Mouse (Mus musculus) cerebellum, postnatal 4 days (tissue): Measurements from ENCODE around the gene Man1c1.

Source experiments
- DNase-seq, 2 experiments: peaks; one replicate each; pipeline ENCODE4 v3.0.0; 2022; ENCODE audit warnings: low spot score in 2 of 2, mixed read lengths in 1 of 2

The Man1c1 gene

GRCm38 (mm10) chr4:134724974-134725373, 20.9 kb upstream of the Man1c1 start:
- DNase-seq: no peak

GRCm38 (mm10) chr4:134723251-134723650, 19.2 kb upstream of the Man1c1 start:
- DNase-seq: no peak

DNA sequence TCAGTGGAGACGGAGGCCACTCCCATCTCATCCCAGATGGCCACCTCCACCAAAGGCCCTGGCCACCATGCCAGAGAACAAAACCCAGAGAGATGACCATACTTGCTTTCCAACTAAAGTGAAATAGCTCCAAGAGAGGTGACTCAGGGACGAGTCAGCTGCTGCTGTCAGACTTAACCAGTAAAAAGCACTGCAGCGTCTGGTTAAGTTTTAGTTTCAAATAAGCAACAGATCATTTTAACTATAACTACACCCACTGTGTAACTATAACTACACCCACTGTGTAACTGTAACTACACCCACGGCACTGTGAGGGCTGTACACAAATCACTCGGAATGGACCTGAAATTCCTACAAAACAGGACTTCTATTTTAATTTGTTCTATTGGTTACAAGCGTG, 17.0 kb upstream of the Man1c1 start:
- no peak for DNase-seq

DNA sequence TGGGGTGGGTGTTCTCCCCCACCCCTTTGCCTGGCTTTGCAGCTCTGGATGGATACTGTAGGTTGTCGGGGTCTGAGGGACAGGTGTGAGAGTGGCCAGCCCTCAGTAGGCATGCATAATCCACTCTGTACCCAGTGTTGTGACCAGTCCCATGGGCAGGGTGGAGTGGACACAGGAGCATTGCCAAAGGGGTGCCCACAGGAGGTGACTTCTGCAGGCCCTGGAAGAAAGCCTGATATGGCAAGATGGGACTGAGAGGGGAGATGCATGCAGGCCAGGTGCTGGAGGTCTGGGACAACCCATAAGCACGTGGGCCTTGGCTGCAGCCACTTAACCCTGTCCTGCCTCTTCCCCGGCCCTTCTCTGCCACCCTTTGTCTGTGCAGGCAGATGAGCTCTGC, 16.3 kb upstream of the Man1c1 start:
- no peak for DNase-seq

GRCm38 (mm10) chr4:134719489-134719888, 15.4 kb upstream of the Man1c1 start:
- DNase-seq: no peak

- peak; percentile 71 to 85 for DNase-seq
Measured at GRCm38 (mm10) chr4:134713937-134714336, 9.8 kb upstream of the Man1c1 start.

- DNase-seq: no peak
Measured at GRCm38 (mm10) chr4:134705311-134705710, 1.2 kb upstream of the Man1c1 start.

GRCm38 (mm10) chr4:134704590-134704989, 500 bp upstream of the Man1c1 start:
- no peak for DNase-seq

GRCm38 (mm10) chr4:134702981-134703834, 882 bp downstream of the Man1c1 start:
- DNase-seq: peak in 1 of 2 experiments; percentile 19

DNA sequence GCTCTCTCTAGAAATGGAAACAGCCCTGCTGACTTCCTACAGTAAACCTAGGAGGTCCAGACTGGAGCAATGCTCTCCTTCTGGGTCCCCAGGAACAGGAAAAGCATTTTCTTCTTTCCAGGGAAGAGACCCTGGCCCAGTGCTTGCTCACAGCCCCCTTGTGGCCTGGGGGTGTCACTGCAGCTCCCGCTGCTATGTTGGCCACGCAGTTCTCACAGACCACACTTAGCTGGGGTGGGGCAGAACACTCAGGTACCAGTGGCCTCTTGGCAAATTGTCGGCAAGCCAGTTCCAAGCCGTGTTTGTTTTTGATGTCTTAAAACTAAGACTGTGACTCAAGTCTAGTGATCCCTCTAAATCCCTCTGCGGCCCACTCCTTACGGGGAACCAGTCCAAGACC, 2.2 kb downstream of the Man1c1 start:
- DNase-seq: peak; percentile 75 to 82

DNA sequence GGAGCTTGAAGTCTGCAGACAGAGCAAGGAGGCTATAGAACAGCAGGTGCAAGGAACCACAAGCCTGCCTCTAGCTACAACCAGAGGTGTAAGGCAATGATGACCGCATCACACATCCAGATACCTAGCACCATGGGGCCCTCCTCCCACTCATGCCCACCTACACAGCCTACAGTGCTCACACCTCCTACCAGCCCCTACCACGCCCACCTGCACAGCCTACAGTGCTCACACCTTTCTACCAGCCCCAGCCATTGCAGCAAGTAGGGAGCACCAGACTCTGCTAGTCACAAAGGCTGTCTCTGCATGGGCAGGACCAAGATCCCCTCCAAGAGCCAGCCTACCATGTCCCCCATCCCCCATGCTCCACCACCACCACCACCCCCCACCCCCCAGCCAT, 3.2 kb downstream of the Man1c1 start:
- DNase-seq: no peak

DNA sequence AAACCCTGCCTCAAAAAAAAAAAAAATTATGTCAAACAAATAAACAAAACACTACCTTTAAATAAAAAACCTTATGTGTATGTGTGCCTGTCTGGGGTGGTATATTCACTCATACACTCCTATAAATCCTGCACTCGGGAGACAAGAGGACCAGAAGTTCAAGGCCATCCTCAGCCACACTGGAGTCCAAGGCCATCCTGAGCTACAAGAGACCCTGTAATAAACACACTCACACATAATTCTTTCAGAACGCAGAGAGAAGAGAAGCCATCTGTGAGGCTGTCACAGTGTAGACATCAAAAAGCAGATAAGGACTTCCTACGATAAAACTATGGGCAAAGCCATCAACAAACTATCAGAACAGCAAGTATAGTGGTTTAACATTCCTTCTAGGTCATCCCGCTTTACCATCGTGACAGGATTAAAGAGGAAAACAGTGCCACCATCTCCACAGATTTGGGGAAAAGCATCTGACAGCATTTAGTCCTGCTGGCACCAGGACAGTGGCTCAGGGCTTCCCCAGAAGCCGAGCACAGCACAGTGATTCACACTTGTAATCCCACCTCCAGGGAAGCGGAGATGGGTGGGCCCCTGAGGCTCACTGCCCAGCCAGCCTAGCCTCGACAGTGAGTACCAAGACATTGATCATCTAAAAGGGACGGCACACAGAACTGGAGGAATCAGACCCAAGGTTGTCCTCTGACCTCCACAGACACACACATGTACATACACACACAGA, 10.7 kb downstream of the Man1c1 start:
- no peak for DNase-seq

DNA sequence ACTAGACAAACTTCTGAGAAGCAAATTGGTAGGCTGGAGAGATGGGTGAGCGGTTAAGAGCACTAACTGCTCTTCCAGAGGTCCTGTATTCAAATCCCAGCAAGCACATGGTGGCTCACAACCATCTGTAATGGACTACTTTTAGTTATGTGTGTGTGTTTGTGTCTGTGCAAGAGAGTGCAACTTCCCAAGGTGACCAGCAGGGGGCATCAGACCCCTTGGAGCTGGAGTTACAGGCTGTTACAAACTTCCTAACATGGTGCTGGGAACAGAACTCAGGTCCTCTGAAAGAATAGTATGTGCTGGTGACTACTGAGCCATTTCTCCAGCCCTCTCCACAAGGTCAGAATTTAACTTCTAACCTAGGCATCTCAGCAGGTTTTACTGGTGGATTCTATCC, 11.7 kb downstream of the Man1c1 start:
- no peak for DNase-seq

GRCm38 (mm10) chr4:134686022-134686661, 17.9 kb downstream of the Man1c1 start:
- no peak for DNase-seq

- no peak for DNase-seq
Measured at GRCm38 (mm10) chr4:134684637-134685338, 19.3 kb downstream of the Man1c1 start.

DNA sequence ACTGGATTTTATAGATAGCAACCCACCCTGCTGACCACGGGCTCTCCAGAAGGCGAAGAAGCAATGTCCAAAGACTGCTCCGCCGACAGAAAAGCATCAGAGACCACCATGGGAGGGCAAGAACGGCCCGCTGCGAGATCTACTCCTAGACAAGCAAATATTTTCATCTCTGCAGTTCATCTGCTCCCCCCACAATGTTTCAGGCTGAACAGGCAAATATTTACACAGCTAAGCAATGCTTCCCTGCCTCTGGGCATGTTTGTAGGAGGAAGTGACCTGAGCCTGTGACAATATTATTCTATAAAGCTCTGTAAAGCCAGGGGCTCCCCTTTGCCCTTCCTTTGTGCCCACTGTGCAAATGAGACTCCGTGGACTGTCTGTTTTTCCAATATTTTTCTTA, 20.2 kb downstream of the Man1c1 start:
- no peak for DNase-seq

DNA sequence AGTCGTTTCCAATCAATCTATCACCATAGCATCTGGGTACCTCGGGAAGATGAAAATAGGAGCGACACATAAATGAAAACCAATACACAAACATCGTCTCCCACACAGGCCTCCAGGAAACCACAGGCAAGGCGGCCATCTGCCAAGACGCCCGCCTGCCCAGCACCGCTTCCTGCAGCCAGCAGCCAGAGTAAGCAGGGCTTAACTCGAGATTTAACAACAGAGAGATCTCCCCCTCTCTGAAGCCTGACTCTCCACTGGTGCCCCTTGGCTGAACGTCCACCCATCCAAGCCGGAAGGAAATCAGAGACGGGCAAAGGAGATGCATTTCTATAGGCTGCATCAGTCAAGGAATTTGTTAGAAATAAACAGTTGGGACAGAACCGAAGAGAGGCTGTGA, 21.1 kb downstream of the Man1c1 start:
- peak in 1 of 2 experiments; percentile 49 for DNase-seq

DNA sequence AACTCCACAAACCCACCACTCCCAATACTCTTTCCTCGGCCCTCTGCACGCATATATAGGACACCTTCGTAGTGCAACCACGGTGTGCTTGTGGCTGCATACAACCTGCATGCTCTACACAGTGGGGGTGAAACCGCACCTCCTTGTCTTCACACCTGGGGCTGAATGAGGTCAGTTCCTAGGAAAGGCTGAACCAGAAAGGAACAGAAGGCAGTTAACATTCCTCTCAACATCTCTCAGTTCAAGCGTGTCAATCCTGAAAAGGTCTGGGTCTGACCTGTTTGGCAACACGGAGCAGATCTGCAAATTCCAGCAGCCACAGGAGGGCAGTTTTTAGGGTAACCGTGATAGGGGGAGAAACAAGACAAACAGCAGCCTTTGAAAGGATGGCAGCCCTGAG, 21.7 kb downstream of the Man1c1 start:
- DNase-seq: no peak

- no peak for DNase-seq
Measured at GRCm38 (mm10) chr4:134681819-134682218, 22.3 kb downstream of the Man1c1 start.

GRCm38 (mm10) chr4:134677556-134678508, 26.3 kb downstream of the Man1c1 start:
- DNase-seq: no peak

DNA sequence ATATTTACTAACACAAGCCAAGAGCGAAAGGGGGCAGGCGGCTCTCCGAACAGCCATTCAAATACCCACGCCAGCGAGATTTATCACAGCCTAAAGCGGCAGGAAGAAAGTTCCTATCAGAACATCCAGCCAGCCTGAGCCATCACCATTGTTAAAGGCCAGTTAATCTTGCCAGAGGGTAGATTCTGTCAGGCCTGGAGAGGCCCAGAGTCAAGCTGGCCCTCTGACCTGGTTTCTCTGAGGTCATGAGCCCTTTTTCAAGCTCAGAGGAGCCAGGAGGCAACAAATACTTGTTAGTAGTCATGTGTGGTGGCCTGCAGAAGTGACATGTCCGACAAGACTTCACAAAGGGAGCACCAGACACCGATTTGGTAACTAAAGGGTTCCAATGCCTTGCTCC, 28.3 kb downstream of the Man1c1 start:
- no peak for DNase-seq
